Mouse (Mus musculus) cerebellum, adult 2 months (tissue): ENCODE data around the gene Hdhd3.

ENCODE experiments used
- CTCF ChIP-seq: fragments of 200-500 bp; IDR thresholded peaks from 2 replicates; pipeline ENCODE4 v1.5.1; 2011; ENCODE audit warnings: low read depth, mild to moderate bottlenecking, control low read depth, low read length, moderate library complexity, borderline replicate concordance; ENCODE audit not compliant: insufficient read depth
- POLR2A ChIP-seq: fragments of 200-500 bp; IDR thresholded peaks from 2 replicates; pipeline ENCODE4 v1.6.1; 2011; ENCODE audit warnings: low read length, control low read depth, borderline replicate concordance; ENCODE audit not compliant: insufficient read depth

DNA sequence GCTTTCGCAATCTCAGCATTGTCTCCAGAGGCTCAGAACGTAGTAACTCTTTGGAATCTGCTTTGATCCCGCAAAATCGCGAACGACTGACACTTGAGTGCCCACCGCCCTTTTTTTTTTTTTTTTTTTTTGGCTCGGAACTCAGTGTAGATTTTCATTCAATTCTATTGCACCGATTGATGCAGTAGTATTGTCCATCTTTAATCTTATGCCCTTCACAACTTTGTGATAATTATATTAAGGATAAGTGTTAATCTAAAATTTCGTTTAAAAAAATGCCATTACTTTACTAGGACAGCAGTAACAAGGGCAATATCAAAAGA is 22.2 kb upstream of the Hdhd3 start:
- no peak for TF ChIP-seq CTCF
- no peak for TF ChIP-seq POLR2A
